Mouse (Mus musculus): ENCODE results near the gene Cabp7.

Cabp7 gene

DNA sequence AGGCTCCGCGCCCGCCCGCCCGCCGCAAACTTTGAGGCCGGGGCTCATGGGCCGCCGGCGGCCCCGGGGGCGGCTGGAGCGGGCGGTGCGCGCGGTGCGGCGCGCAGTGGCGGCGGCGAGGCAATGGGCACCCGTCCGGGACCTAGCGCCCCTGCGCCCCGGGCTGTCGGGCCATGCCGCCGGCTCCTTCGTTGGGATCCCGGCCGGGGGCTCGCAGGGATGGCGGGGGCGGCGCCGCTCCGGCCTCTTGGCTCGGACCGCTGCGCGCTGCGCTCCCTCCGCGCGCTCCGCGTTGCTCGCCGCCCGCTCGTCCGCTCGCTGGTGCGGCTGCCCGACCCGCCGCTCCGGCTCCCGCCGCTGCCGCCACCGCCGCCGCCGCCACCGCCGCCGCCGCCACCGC, at the start of gene Cabp7:
Gene Cabp7, minus strand, starts transcription at position 46 of the 400 bp plus-strand sequence.
- no peak for DNase-seq

DNA sequence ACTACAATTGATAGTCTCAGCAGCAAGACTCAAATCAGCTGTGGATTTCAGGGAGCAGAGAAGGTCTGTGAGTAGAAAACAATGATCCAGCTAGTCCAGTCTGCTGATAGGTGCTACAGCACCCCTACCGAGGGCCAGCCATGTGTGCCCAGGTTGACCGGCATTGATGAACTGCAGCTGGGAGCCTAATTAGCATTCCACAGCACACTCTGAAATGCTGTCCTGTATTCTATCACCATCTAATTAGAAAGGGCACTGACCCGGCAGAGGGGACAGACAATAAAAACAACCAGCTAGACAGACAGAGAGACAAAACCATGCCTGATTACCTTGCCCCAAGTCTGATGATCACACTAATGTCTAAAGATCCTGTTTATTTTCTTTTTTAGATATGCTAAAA, 46.4 kb upstream of the Cabp7 start:
- DNase-seq = no peak

DNA sequence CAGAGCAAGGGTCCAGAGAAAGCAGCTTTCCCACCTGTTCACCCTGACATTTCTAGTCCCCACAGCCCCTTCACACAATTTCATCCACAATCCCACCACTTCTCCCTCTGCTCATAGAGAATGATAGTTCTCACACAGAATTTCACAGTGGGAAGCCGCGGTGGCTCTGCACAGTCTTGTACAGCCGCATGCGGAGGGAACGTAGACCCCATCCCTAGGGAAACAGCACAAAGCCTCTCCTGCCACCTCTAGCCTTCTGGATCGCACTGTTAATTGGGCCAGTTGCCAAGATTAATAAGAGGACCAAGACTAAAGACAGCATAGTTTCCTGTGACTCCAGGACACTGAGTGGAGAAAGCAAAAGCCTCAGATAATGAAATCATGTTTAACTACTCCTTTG, 45.0 kb upstream of the Cabp7 start:
- DNase-seq = no peak

DNA sequence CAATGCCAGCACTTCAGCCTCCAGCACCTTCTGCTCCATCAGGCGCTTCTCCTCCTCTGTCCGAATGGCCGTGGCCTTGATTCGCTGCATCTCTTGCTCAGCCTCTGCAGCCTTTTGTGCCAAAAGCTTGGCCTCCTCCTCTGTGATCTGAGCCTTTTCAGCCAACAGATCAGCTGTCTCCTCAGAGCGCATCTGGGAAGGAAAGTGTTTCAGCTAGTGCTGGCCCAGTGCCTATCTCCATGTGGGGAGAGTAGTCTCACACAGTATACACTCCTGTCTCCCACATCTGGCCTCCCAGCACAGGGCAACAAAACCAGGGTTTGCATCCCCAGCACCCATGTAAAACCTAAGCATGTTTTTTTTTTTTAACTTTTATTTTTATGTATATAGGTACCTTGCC, 43.1 kb upstream of the Cabp7 start:
- no peak for DNase-seq

DNA sequence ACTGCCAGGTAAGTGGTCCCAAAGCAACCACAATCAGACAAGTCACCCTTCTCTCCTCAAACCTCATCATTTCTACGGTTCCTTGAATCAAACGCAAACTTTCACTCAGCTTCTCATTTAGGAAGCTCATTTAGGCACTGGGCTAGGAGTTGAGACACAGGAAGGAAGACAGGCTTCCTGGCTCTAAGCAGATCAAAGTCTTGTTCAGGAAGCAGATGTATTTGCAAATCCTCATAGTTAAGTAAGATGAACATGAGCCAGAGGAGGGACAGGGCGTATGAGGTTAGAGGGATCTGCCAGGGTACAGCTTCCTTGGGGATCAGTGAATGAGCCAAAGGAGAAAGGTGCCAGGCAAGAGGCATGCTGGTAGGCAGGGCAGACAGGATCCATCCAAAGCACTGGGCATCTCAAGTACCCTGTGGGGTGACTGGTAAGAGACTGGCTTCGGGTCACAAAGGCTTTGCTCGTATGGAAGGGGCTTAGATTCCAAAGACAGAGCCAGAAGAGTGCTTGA, 38.1 kb upstream of the Cabp7 start:
- DNase-seq = no peak

DNA sequence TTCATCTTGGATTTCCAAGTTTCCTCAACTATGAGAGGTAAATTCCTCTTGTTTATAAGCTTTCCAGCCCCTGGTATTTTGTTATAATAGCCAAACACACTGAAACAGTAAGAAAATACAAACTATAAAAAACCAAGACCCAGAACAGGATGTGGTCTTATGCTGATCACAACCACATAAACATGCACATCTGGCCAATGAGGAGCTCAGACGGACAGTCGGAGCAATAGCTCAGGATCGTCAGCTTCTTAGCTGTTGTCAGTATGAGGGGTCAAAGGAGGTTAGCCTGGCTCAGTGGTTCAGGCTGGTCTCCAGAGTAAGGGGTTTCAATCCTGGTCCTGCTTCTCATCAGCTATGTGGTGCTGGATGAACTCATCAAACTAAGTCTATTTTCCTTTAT, 36.5 kb upstream of the Cabp7 start:
- DNase-seq = no peak

DNA sequence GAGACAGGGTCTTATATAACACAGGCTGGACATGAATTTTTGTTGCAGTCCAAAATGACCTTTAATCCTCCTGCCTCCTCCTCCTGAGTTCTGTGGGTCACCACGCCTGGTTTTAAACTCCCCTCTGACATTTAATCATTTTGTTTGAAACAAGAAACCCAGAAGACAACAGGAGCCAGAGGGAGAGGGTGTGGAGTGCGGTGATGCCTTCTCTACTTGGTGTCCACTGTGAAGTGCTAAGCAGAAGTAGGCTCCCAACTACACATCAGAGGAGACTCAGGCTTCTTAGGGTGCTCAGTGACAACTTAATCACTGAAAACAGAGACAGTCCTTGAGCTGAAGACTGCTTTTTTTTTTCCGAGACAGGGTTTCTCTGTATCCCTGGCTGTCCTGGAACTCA, 34.3 kb upstream of the Cabp7 start:
- DNase-seq = no peak

DNA sequence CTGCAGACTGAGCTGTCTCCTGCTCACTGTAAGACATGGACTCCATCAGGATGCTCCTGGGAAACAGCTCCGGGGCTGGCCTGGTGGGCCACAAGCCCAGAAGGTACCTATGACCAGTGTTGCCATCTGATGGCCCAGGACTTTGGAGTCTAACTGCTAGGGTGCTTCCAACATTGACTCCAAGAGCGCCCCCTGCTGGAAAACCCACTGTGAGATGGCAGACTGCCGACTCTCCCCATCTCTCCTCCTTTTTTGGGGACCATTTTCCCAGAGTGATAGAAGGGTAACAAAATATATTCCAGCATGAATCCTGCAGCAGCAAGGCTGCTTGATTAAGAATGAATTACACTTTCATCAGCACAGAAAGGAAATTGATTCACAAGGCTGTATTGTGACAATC, 26.3 kb upstream of the Cabp7 start:
- peak in 1 of 2 experiments; percentile 14 for DNase-seq

DNA sequence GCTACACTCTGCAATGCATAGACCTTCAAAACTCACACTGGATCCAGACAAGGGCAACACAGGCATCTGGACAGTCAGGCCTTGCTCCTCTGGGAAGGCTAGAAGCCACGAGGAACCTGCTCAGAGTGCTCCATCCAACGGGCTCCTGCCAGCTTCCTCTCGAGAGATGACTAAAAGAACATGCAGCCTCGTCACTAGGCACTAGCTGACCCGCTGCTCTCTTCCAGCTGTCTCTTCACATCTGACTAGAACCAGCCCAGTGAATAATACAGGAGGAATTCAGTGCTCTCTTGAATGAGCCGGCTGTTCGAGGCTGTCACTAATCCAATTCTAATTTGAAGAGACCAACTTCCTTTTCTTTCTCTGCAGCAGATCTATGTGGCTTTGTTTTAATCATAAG, 25.2 kb upstream of the Cabp7 start:
- no peak for DNase-seq

DNA sequence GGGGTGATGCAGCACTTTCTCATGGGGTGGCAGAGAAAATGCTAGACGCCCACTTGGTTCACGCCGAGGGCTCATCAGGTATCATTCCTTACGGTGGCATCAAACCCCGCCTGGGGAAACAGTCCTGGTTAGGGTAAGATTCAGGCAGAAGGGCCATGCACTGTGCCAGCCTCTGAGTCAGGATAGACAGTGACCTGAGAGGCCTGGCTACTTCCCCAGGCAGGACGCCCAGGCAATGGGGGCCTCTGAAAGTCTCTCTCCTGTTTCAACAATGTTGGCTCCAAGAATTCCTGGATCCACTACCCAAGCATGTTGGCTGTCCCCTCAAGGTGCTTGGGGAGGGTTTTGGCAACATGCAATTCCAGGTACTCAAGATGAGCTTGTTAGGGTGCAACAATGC, 23.3 kb upstream of the Cabp7 start:
- no peak for DNase-seq

DNA sequence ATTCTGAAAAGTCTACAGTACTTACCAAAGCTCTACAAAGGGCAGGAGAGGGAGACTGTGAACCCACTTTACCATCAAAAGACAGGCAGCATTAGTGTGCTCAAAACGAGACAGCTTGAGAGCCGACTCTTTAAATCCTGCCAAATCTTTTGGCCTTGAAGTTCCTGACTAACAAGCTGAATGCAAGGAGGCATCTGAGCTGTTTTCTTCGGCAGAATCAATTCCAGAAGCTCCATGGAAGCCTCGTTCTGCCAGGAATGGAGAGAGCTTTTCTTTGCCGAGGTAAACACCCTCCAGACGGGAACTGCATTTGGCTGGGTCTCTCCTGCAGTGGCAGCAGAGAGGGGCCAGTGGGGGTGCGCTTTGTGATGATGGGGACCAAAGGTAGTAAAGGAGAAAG, 22.7 kb upstream of the Cabp7 start:
- DNase-seq = no peak

DNA sequence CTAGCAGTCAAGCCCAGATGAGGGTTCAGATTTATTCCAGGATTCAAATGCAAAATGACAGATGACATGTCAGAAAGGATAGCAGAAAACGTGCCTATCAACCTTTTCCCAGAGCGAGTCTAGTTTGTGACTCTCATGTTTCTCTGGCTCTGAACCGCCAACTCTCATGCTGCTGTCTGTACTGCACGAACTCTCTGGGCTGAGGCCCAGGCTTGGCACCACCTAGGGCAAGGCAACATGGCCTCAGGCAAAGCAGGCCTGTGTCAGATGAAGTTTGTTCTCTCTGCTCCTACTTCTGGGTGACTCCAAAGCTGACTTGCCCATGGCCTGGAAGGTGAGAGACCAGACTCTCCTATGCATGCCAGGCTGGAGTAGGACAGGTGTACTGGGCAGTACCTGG, 21.8 kb upstream of the Cabp7 start:
- DNase-seq = no peak

DNA sequence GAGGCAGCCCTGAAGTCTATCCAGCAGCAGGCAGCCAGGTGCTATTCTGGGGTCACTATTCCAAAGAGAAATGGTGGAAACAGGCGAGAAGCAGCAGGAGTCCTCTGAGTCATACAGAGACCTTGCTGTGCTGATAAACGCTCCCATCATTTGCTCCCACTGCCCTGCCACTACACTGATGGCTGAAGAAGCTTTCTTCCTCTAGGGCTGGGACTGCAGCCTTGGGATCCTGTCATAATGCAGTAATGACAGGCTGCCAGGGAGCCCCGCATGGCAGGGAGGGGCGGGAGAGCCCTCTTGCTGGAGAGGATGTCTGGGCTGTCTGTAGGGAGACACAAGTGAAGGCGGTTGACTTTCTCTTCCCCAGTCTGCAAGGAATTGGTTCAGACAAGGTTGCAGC, 17.9 kb upstream of the Cabp7 start:
- DNase-seq = no peak

DNA sequence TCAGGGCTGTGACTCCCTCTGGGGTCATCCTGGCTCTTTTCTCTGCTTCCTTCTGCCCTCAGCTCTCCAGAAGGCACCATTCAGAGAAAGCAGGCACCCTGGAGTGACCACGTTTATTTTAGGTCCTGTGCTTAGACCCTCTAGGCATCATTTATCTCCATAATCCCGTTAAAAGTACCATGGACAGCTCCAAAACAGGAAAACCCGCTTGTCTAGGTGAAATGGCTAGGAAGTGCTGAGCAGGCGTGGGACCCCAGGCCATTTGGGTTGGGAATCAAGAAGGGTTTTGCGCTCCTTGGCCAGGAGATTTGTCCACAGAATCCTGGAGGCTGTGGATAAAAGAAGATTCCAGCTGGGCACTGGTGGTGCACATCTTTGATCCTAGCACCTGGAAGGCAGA, 17.1 kb upstream of the Cabp7 start:
- DNase-seq = no peak

DNA sequence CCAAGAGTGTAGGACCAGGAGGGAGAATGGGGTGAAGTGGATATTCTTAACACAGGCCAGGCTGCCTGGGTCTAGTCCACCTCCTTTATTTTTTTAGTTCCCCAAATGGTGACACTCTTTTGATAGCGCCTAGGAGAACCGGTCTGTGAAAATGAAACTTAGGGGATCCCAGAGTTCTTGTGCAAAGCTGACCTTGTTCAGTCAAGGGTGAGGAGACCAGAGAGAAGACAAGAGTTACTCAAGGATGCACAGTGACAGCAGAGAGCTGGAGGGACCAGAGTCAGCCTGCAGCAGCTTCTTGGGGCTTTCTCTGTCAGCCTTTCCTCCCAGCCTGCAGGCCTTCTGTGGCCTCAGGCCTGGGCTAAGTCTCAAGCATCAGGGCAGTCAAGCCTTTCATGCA, 15.9 kb upstream of the Cabp7 start:
- DNase-seq = no peak

DNA sequence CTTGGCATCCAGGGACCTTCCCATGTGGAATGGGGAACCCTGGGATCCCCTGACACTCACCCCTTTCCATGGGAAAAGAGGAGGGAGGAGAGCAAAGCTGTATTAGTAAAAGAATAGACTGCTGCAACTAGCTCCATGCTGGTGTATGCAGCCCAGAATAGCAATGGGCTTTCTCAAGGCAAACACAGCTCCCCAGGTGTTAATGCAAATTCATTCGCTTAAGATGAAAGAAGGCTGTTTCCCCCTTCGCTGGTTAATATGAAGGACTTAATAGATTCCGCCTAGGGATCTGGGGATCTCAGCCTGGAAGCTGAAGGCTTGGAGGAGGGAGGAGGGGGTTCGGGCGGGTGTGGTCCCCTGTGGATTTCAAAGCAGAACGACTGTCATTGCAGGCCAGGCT, 15.4 kb upstream of the Cabp7 start:
- no peak for DNase-seq

DNA sequence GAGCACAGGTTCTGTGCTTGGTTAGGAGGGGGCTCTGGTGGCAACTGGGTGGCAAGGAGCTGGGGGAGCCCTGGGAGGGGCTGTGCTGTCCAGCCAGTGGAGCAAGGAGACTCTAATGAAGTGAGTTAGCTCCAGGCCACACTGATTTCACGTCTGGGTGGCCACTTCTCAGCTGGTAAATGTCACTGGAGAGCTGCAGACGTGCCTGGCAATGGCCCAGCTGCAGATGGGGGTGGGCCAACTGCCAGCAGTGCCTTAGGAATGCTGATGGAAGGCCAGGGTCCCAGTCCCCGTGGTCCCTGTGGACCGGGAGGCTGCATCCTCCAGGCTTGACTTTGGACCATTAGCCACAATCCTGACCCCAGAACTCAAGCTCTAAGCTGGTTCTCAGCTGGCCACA, 13.9 kb upstream of the Cabp7 start:
- DNase-seq = no peak

DNA sequence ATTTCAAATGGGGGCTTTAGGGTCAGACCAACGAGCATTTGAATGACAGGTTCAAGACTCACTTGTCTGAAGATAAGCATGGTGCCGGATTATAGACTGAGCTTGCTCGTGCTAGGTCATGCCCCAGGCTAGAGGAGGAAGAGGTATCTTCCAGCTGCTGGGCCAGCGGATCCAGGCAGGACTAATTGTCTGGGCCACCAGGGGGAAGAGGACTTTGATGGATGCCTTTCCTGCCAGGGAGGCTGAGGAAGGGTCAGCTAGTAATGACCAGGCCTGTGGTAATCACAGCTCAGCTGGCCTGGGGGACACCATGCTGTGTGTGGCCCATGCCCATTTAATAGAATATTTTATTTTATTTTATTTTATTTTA, 11.2 kb upstream of the Cabp7 start:
- no peak for DNase-seq

DNA sequence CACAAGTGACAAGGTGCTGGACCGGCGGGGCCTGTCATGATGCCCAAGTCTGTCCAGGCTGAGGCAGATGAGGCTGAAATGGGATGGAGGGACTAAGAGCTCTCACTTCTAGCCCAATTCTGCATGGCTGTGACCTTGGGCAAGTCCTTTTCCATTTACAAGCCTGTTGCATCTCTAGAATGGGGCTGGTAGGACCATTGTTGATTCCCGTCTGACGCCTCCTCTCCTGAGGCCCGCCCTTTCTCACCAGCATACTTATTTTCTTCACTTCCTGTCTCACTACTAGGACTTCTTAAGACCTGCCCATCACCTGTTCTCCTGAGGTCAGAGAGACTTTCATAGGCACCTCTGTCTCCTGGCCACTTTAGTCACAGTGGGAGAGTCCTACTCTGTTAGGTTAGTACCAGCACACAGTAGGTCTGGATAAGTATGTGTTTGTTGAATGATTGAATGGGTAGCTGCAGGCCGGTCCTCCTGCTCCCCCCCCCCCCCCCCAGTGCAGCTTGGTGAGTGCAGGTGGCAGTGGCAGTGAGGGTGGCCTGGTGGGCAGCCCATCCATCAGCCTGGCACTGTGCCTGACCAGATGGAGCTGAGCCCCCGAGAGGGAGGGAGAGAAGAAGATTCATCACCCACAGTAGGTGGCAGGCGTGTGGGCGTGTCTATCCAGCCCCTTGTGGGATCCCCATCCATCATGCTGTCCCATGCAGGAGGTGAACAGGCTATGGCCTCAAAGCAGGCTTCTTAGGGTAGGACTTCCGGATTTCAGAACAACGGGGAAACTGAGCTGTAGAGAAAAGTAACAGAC, 10.6 kb upstream of the Cabp7 start:
- DNase-seq = no peak

DNA sequence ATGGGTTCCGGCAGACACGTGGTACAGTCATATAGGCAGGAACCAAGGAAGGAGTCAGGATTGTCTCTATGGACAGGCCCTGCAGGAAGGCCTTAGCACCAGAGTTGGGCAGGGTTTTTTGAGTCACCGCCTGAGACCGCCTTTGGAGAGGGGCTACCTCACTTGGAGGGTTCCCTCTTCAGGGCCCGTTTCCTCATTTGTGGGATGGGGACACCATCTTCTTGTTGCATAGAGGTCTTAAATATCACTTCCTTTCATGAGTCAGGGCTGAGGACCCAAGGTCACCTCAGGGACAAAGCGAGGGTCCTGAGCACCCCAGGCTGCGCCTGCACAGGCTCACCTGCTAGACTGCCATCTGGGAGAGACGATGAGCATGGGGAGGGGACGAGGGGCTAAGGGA, 9.9 kb upstream of the Cabp7 start:
- no peak for DNase-seq

DNA sequence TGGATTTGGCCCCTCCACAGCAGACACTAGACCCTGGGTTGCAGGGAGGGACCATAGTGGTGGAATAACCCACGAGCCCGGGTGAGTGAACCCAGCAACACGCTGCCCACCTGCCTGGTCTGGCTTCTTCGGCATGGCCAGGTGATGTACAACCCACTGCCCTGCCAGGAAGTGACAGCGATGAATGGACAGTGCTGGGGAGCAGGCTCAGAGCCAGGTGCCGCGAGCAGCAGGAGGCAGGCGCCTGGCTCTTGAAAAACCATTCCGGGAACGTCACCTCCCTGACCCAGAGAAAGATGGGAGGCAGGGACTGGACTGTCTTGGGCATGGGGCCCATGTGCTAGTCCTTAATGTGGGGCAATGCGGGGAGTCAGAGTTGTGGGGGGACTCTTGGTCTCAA, 8.3 kb upstream of the Cabp7 start:
- DNase-seq = no peak

DNA sequence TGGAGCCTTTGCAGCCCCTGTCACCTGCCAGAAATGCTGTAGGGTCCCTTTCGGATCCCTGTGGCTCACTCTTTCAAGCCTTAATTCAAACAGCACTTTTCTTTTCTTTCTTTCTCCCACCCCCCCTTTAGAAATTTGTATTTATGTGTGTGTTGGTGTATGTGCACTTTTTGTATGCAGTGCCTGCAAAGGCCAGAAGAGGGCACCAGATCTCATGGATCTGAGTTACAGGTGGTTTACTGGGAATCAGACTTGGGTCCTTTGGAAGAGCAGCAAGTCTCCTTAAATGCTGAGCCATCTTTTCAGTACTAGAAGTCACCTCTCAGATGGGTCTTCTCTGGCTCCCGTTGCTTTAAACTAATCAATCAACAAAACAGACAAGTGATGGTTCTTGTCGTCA, 7.5 kb upstream of the Cabp7 start:
- no peak for DNase-seq

DNA sequence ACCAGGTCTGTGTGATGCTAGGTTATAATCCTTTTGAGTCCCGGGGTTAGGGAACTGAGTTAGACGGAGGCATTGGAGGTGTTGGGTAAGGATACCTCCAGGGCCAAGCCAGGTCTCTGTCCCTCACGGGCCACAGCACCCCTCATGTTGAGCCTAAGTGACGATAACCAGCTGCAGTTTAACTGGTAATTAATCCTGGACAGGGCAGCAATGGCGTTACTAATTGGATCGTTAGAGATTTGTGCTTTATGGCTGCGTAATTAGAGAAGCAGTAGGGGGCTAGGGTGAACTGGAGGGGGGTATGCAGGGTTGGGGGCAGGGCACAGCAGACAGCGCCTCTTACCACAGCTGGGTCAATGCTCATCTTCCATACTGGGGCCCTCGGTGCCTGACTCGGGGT, 6.3 kb upstream of the Cabp7 start:
- DNase-seq = no peak

DNA sequence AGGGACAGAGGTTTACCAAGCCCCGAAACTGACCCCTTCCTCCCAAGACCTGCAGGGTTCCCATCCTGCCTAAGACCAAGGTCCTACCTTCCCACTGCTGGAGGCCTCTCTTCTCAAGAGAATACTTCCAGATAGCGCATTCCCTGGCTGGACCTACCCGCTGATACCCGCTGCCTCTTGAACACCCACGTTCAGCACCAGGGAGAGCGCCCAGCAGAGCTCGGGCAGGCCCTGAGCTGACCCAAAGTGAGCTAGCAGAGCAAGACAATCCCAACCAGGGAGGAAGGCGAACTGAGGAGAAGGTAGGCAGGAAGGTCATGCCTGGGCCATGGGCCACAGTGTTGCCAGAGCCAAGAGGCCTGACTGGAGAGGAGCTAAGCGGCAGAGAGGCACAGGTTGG, 3.7 kb upstream of the Cabp7 start:
- DNase-seq = no peak

DNA sequence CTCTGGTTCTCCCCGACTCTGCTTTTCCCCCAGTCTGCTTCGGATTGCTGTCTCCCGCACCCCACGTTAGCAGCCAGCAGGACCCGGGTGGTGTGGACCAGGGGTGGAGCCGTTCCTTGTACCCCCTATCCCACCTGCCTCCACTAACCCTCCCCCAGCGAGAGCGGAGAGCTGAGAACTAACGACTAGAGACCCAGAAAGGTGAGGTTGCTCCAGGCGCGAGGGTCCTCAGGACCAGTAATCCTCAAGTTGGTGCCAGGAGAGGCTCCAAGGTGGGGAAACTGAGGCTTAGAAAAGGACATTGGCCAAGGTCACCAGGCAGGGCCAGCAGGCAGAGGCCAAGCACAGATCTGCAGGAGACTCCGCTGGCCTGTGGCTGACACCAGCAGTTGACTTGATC, 707 bp upstream of the Cabp7 start:
- DNase-seq = no peak
